Mouse (Mus musculus): ENCODE measurements at regions not wholly inside any gene's neighbourhood (a gene's known extent, or its start where the extent isn't known, plus 50 kb on each side); places are given as distances from the start of the nearest gene placed in this dataset.

GRCm38 (mm10) chrX:103556046-103556445 lies 74.3 kb upstream of the Zcchc13 start:
- Histone ChIP-seq H3K9me3 (ENCODE audit: low read length) (no peaks in the 10 kb centered on the region), H3K4me1 (ENCODE audit: insufficient read depth) (peaks cover 6% of the 10 kb centered on the region; the same call in 1 of the 2 replicates), H3K4me3 (ENCODE audit: low read depth, low read length) (no peak overlapping the region), H3K36me3 (ENCODE audit: insufficient read depth) (no peaks in the 10 kb centered on the region), H3K27ac (ENCODE audit: low read depth, low read length) (peak overlapping the region; percentile 36; the same call in 1 of the 2 replicates), H3K4me2 (ENCODE audit: low read depth) (no peak overlapping the region), H3K27me3 (ENCODE audit: insufficient read depth, low read length) (no peaks in the 10 kb centered on the region), H3K9ac (no peak overlapping the region)
- no peak for DNase-seq
- WGBS = 33% methylated on average over 4 of the region's 4 CpGs
- no peak for TF ChIP-seq CTCF (IDR thresholded peaks at IDR 0.05; ENCODE audit: low read depth)
- ATAC-seq = peak; percentile 6; the same call in 1 of the 2 replicates

- no peak overlapping the region for H3K4me2 ChIP-seq (ENCODE audit: low read depth)
- no peaks in the 10 kb centered on the region for H3K9me3 ChIP-seq (ENCODE audit: low read length)
- no peak overlapping the region for H3K4me3 ChIP-seq (ENCODE audit: low read depth, low read length)
- H3K36me3 ChIP-seq (ENCODE audit: insufficient read depth) = no peaks in the 10 kb centered on the region
- ATAC-seq (no peak), DNase-seq (no peak)
- 37% methylated on average over 7 of the region's 7 CpGs for WGBS
- peak overlapping the region; percentile 36; the same call in 1 of the 2 replicates for H3K27ac ChIP-seq (ENCODE audit: low read depth, low read length)
- H3K9ac ChIP-seq = no peak overlapping the region
- TF ChIP-seq CTCF (IDR thresholded peaks at IDR 0.05; ENCODE audit: low read depth) = no peak
- no peaks in the 10 kb centered on the region for H3K27me3 ChIP-seq (ENCODE audit: insufficient read depth, low read length)
- H3K4me1 ChIP-seq (ENCODE audit: insufficient read depth) = peaks cover 6% of the 10 kb centered on the region; the same call in 1 of the 2 replicates
Observed at GRCm38 (mm10) chrX:103556681-103557490, 73.5 kb upstream of the Zcchc13 start.

- no peak overlapping the region for H3K9ac ChIP-seq
- WGBS = 54% methylated on average over 4 of the region's 4 CpGs
- no peak for TF ChIP-seq CTCF (IDR thresholded peaks at IDR 0.05; ENCODE audit: low read depth)
- no peaks in the 10 kb centered on the region for H3K27me3 ChIP-seq (ENCODE audit: insufficient read depth, low read length)
- no peaks in the 10 kb centered on the region for H3K9me3 ChIP-seq (ENCODE audit: low read length)
- H3K4me3 ChIP-seq (ENCODE audit: low read depth, low read length) = no peak overlapping the region
- DNase-seq = no peak
- H3K4me1 ChIP-seq (ENCODE audit: insufficient read depth) = peaks cover 6% of the 10 kb centered on the region; the same call in 1 of the 2 replicates
- ATAC-seq = no peak
- H3K27ac ChIP-seq (ENCODE audit: low read depth, low read length) = no peak overlapping the region
- no peak overlapping the region for H3K4me2 ChIP-seq (ENCODE audit: low read depth)
- H3K36me3 ChIP-seq (ENCODE audit: insufficient read depth) = no peaks in the 10 kb centered on the region
Observed at GRCm38 (mm10) chrX:103557496-103557895, 72.9 kb upstream of the Zcchc13 start.

GRCm38 (mm10) chrX:103563531-103564246 lies 66.7 kb upstream of the Zcchc13 start:
- peak overlapping the region; percentile 82 for H3K27ac ChIP-seq (ENCODE audit: low read depth, low read length)
- ATAC-seq (peak; percentile 97), DNase-seq (peak; percentile 93)
- no peaks in the 10 kb centered on the region for H3K9me3 ChIP-seq (ENCODE audit: low read length)
- no peak overlapping the region for H3K4me3 ChIP-seq (ENCODE audit: low read depth, low read length)
- H3K9ac ChIP-seq = no peak overlapping the region
- WGBS = 7% methylated on average over 8 of the region's 8 CpGs
- no peaks in the 10 kb centered on the region for H3K27me3 ChIP-seq (ENCODE audit: insufficient read depth, low read length)
- H3K4me1 ChIP-seq (ENCODE audit: insufficient read depth) = no peaks in the 10 kb centered on the region
- peak; percentile 23; the same call in 1 of the 2 replicates for TF ChIP-seq CTCF (IDR thresholded peaks at IDR 0.05; ENCODE audit: low read depth)
- peak overlapping the region; percentile 24 for H3K4me2 ChIP-seq (ENCODE audit: low read depth)
- no peaks in the 10 kb centered on the region for H3K36me3 ChIP-seq (ENCODE audit: insufficient read depth)

GRCm38 (mm10) chrX:103573344-103573743 lies 57.0 kb upstream of the Zcchc13 start:
- no peak overlapping the region for H3K4me2 ChIP-seq (ENCODE audit: low read depth)
- ATAC-seq = no peak
- H3K4me3 ChIP-seq (ENCODE audit: low read depth, low read length) = no peak overlapping the region
- 85% methylated on average over 4 of the region's 4 CpGs for WGBS
- no peaks in the 10 kb centered on the region for H3K36me3 ChIP-seq (ENCODE audit: insufficient read depth)
- H3K27me3 ChIP-seq (ENCODE audit: insufficient read depth, low read length) = no peaks in the 10 kb centered on the region
- no peak overlapping the region for H3K9ac ChIP-seq
- H3K9me3 ChIP-seq (ENCODE audit: low read length) = no peaks in the 10 kb centered on the region
- TF ChIP-seq CTCF (IDR thresholded peaks at IDR 0.05; ENCODE audit: low read depth) = no peak
- H3K27ac ChIP-seq (ENCODE audit: low read depth, low read length) = no peak overlapping the region
- H3K4me1 ChIP-seq (ENCODE audit: insufficient read depth) = no peaks in the 10 kb centered on the region
- DNase-seq = no peak

GRCm38 (mm10) chrX:103579484-103579883 lies 50.9 kb upstream of the Zcchc13 start:
- no peaks in the 10 kb centered on the region for H3K36me3 ChIP-seq (ENCODE audit: insufficient read depth)
- no peaks in the 10 kb centered on the region for H3K9me3 ChIP-seq (ENCODE audit: low read length)
- ATAC-seq (no peak), DNase-seq (no peak)
- no peak for TF ChIP-seq CTCF (IDR thresholded peaks at IDR 0.05; ENCODE audit: low read depth)
- no peak overlapping the region for H3K27ac ChIP-seq (ENCODE audit: low read depth, low read length)
- no peaks in the 10 kb centered on the region for H3K4me1 ChIP-seq (ENCODE audit: insufficient read depth)
- 94% methylated on average over 5 of the region's 5 CpGs for WGBS
- no peak overlapping the region for H3K9ac ChIP-seq
- H3K4me2 ChIP-seq (ENCODE audit: low read depth) = no peak overlapping the region
- H3K4me3 ChIP-seq (ENCODE audit: low read depth, low read length) = no peak overlapping the region
- no peaks in the 10 kb centered on the region for H3K27me3 ChIP-seq (ENCODE audit: insufficient read depth, low read length)

MicroRNA genes in the stretch of these regions (microRNA counts, 519-probe panel; counts per million panel counts)
- microRNA mmu-miR-374 (4,390 counts per million, percentile 55 among the panel's probes with 10 or more counts), microRNA mmu-miR-421 (945 counts per million, percentile 6 among the panel's probes with 10 or more counts)

Small RNA genes in the stretch of these regions (microRNA-seq; reads per million reads assigned to microRNA genes)
- gene Mir374b = 0 reads per million in 2 experiments
- gene Mir374c = 0 reads per million in 2 experiments
- 188 to 224 reads per million in 2 experiments for gene Mir421

Measured in forebrain, postnatal 0 days (tissue).